Mouse (Mus musculus): ENCODE measurements around the gene Bsn. TPM values are rescaled to one million over a fixed set of nuclear protein-coding genes. Genes with fewer than 3 reads are reported as not detected.

The Bsn gene
- total RNA-seq, 2 experiments from 2014 or later, result 0.39 to 0.41 TPM

GRCm38 (mm10) chr9:108058291-108058690 is 131.9 kb downstream of the Bsn start:
- DNase-seq (ENCODE audit: low spot score in 2 of 2), result no peak

- no peak for DNase-seq (ENCODE audit: low spot score in 2 of 2)
Observed at GRCm38 (mm10) chr9:108057262-108057562, 133.0 kb downstream of the Bsn start.

- DNase-seq (ENCODE audit: low spot score in 2 of 2), result peak in 1 of 2 experiments; percentile 8
Observed at GRCm38 (mm10) chr9:108056361-108057261, 133.6 kb downstream of the Bsn start.

- DNase-seq (ENCODE audit: low spot score in 2 of 2), result peak in 1 of 2 experiments; percentile 6
Observed at GRCm38 (mm10) chr9:108055661-108056237, 134.4 kb downstream of the Bsn start.

- DNase-seq (ENCODE audit: low spot score in 2 of 2), result peak in 1 of 2 experiments; percentile 7
Observed at GRCm38 (mm10) chr9:108055061-108055460, 135.1 kb downstream of the Bsn start.

- DNase-seq (ENCODE audit: low spot score in 2 of 2), result peak in 1 of 2 experiments; percentile 11
Observed at GRCm38 (mm10) chr9:108054331-108055040, 135.7 kb downstream of the Bsn start.

GRCm38 (mm10) chr9:108053665-108054225 is 136.4 kb downstream of the Bsn start:
- peak in 1 of 2 experiments; percentile 7 for DNase-seq (ENCODE audit: low spot score in 2 of 2)

GRCm38 (mm10) chr9:108052885-108053664 is 137.1 kb downstream of the Bsn start, which contains the start of gene Amigo3:
TSS of gene Amigo3 (plus strand) at chr9:108053159.
- peak; percentile 90 to 96 for DNase-seq (ENCODE audit: low spot score in 2 of 2)

- peak in 1 of 2 experiments; percentile 10 for DNase-seq (ENCODE audit: low spot score in 2 of 2)
Observed at GRCm38 (mm10) chr9:108052411-108052810, 137.8 kb downstream of the Bsn start.

GRCm38 (mm10) chr9:108051931-108052220 is 138.3 kb downstream of the Bsn start:
- DNase-seq (ENCODE audit: low spot score in 2 of 2), result no peak

- peak in 1 of 2 experiments; percentile 7 for DNase-seq (ENCODE audit: low spot score in 2 of 2)
Observed at GRCm38 (mm10) chr9:108051184-108051930, 138.8 kb downstream of the Bsn start.

- peak in 1 of 2 experiments; percentile 7 for DNase-seq (ENCODE audit: low spot score in 2 of 2)
Observed at GRCm38 (mm10) chr9:108049561-108050251, 140.5 kb downstream of the Bsn start.

- DNase-seq (ENCODE audit: low spot score in 2 of 2), result peak; percentile 87 to 95
Observed at GRCm38 (mm10) chr9:108049016-108049455, 141.1 kb downstream of the Bsn start, which contains the start of gene Gmppb. TSS of gene Gmppb (plus strand) at chr9:108049242.

GRCm38 (mm10) chr9:108048566-108048955 is 141.6 kb downstream of the Bsn start:
- DNase-seq (ENCODE audit: low spot score in 2 of 2), result no peak

GRCm38 (mm10) chr9:108047601-108048565 is 142.3 kb downstream of the Bsn start:
- DNase-seq (ENCODE audit: low spot score in 2 of 2), result no peak

- no peak for DNase-seq (ENCODE audit: low spot score in 2 of 2)
Observed at GRCm38 (mm10) chr9:108046582-108046981, 143.6 kb downstream of the Bsn start.

Data from gastrocnemius, postnatal 4 days (tissue).